ENCODE assay signal across 18 mouse cellular contexts in the genomic region with DNA sequence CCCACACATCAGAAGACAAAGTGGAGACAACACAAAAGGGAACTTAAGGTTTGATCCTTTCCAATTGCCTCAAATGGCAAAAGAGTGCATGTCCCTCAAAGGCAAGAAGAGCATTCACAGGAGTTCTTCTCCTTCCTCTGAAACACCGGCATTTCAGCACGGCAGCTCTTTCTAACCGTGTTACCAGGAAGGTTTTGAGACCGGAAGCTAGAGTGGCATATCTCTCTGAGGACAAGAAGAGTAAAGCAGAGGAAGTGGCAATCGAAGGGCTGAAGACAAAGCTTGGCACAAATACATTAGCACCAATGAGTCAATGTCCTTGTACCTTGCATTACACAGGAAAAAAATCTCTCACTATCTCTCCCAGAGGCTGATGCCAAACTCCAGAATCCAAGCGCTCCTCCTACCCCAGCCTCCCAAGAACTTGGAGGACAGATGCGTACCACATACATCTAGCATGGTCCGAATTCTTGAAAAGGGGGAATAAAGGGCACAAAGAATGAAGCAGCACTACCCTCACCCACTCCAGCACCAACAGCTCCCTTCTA. TPM values are rescaled to one million over a fixed set of nuclear protein-coding genes. Genes with fewer than 3 reads are reported as not detected.
DNase-seq lines count a peak whose midpoint lies in the region; ATAC-seq and TF ChIP-seq lines count a peak whose summit lies in the region.
"Had no signal": no experiment of that assay in that cellular context is flagged by ENCODE, and none has a peak within 500 bp of the region (broad histone marks: within the 10 kb centered on the region; RNA-seq: fewer than 3 reads in every experiment).

No protein-coding gene starts in this region.

- 32% methylated on average over 8 of the region's 8 CpGs for WGBS in spleen, adult 2 months
- 43% methylated on average over 8 of the region's 8 CpGs for whole genome bisulfite sequencing in liver, postnatal 0 days (ENCODE audit: insufficient replicate concordance)
- 94% methylated on average over 8 of the region's 8 CpGs for WGBS in forebrain, embryonic 16.5 days
- WGBS in kidney, adult 2 months, result 73% methylated on average over 8 of the region's 8 CpGs

- no peak for TF ChIP-seq CTCF in spleen, adult 2 months (IDR thresholded peaks at IDR 0.05; ENCODE audit: extremely low read depth, insufficient read depth, insufficient read length, insufficient replicate concordance)
- no peak for TF ChIP-seq CTCF in liver, postnatal 0 days (IDR thresholded peaks at IDR 0.05; ENCODE audit: low read depth)
- TF ChIP-seq CTCF in kidney, adult 2 months (conservative IDR thresholded peaks at IDR 0.05; ENCODE audit: insufficient read depth, insufficient read length, low read depth, low read length), result no peak

- H3K4me1 ChIP-seq in spleen, adult 2 months (ENCODE audit: control insufficient read depth, insufficient read depth, insufficient read length), result peaks cover 30% of the 10 kb centered on the region
- peaks cover 51% of the 10 kb centered on the region for H3K4me1 ChIP-seq in liver, postnatal 0 days (ENCODE audit: insufficient read depth)
- H3K4me1 ChIP-seq in forebrain, embryonic 16.5 days (replicated peaks; ENCODE audit: control insufficient read depth, insufficient read depth, low read length), result peaks cover 6% of the 10 kb centered on the region; the same call in 1 of the 2 replicates
- H3K4me1 ChIP-seq in kidney, adult 2 months (ENCODE audit: control insufficient read depth, insufficient read depth, low read length), result peaks cover 28% of the 10 kb centered on the region

- no peak for TF ChIP-seq POLR2A in spleen, adult 2 months (IDR thresholded peaks at IDR 0.05; ENCODE audit: low read depth, low read length)
- TF ChIP-seq POLR2A in kidney, adult 2 months (IDR thresholded peaks at IDR 0.05; ENCODE audit: low read depth, low read length), result no peak

- ATAC-seq in liver, postnatal 0 days, result no peak
- ATAC-seq in forebrain, embryonic 16.5 days, result no peak

- H3K4me3 ChIP-seq in spleen, adult 2 months (ENCODE audit: extremely low read depth, insufficient read depth, insufficient read length), result peak overlapping the region; percentile 23; the same call in 1 of the 2 replicates
- no peak overlapping the region for H3K4me3 ChIP-seq in liver, postnatal 0 days (ENCODE audit: low read depth, low read length)
- no peak overlapping the region for H3K4me3 ChIP-seq in forebrain, embryonic 16.5 days (replicated peaks; ENCODE audit: low read length)
- no peak overlapping the region for H3K4me3 ChIP-seq in kidney, adult 2 months (ENCODE audit: insufficient read depth, low read depth, low read length)
- H3K4me3 ChIP-seq: embryonic facial prominence, embryonic 12.5 days; forebrain, embryonic 10.5 days; lung, embryonic 15.5 days; stomach, embryonic 15.5 days had no signal

- peak overlapping the region; percentile 38 for H3K4me2 ChIP-seq in liver, postnatal 0 days (ENCODE audit: low read depth, low read length)
- H3K4me2 ChIP-seq in forebrain, embryonic 16.5 days (ENCODE audit: low read length), result no peak overlapping the region
- H3K4me2 ChIP-seq: embryonic facial prominence, embryonic 12.5 days; lung, embryonic 15.5 days; stomach, embryonic 15.5 days had no signal

- H3K9me3 ChIP-seq in liver, postnatal 0 days (ENCODE audit: low read length), result no peaks in the 10 kb centered on the region
- no peaks in the 10 kb centered on the region for H3K9me3 ChIP-seq in forebrain, embryonic 16.5 days (ENCODE audit: control insufficient read depth, low read length)
- H3K9me3 ChIP-seq: embryonic facial prominence, embryonic 12.5 days; forebrain, embryonic 10.5 days; G1E; lung, embryonic 15.5 days; stomach, embryonic 15.5 days had no signal

- TF ChIP-seq EP300 in liver, postnatal 0 days (IDR thresholded peaks at IDR 0.05; ENCODE audit: low read depth), result no peak

- H3K27ac ChIP-seq in spleen, adult 2 months (ENCODE audit: insufficient read depth, low read length), result peak overlapping the region; percentile 66
- 0 out of 2 replicates have a peak overlapping the region, but pooled peaks have one; percentile 29 for H3K27ac ChIP-seq in liver, postnatal 0 days (ENCODE audit: low read depth)
- H3K27ac ChIP-seq in forebrain, embryonic 16.5 days (ENCODE audit: low read length), result no peak overlapping the region
- no peak overlapping the region for H3K27ac ChIP-seq in kidney, adult 2 months (ENCODE audit: insufficient read depth, low read depth, low read length)
- H3K27ac ChIP-seq: embryonic facial prominence, embryonic 12.5 days; forebrain, embryonic 10.5 days; lung, embryonic 15.5 days; stomach, embryonic 15.5 days had no signal

- peak; percentile 35 for DNase-seq in adrenal gland, postnatal 14 days
- DNase-seq in adrenal gland, postnatal 4 days (ENCODE audit: low spot score in 2 of 2), result no peak
- peak in 1 of 2 experiments; percentile 26 for DNase-seq in spleen, adult 2 months (ENCODE audit: low read depth in 1 of 2, low spot score in 2 of 2)
- DNase-seq in spleen, postnatal 14 days (ENCODE audit: low spot score in 2 of 2), result no peak
- no peak for DNase-seq in liver, postnatal 0 days
- DNase-seq in thymus, postnatal 36 days, result peak; percentile 46 to 53
- DNase-seq in kidney, adult 2 months, result no peak
- DNase-seq: cerebellum, adult 9-10 months; kidney, adult 11 months; kidney, postnatal 25 days; layer of hippocampus, postnatal 36 days; right cerebral cortex, postnatal 25 days had no signal

- H3K27me3 ChIP-seq in spleen, adult 2 months (ENCODE audit: control insufficient read depth, insufficient read depth, low read length), result peaks cover 2% of the 10 kb centered on the region; the same call in 1 of the 2 replicates
- no peaks in the 10 kb centered on the region for H3K27me3 ChIP-seq in liver, postnatal 0 days (ENCODE audit: insufficient read depth, low read length)
- 0 out of 2 replicates have a peak, but pooled peaks cover 3% of the 10 kb centered on the region for H3K27me3 ChIP-seq in forebrain, embryonic 16.5 days (replicated peaks; ENCODE audit: control insufficient read depth, insufficient read depth, low read length)
- H3K27me3 ChIP-seq in kidney, adult 2 months (replicated peaks; ENCODE audit: control insufficient read depth, insufficient read depth, low read length), result no peaks in the 10 kb centered on the region
- H3K27me3 ChIP-seq: embryonic facial prominence, embryonic 12.5 days; lung, embryonic 15.5 days; stomach, embryonic 15.5 days had no signal

- H3K36me3 ChIP-seq in spleen, adult 2 months (ENCODE audit: control insufficient read depth, insufficient read depth, low read length), result no peaks in the 10 kb centered on the region
- no peaks in the 10 kb centered on the region for H3K36me3 ChIP-seq in liver, postnatal 0 days (replicated peaks; ENCODE audit: insufficient read depth, low read length)
- H3K36me3 ChIP-seq in forebrain, embryonic 16.5 days (ENCODE audit: control insufficient read depth, insufficient read depth), result no peaks in the 10 kb centered on the region
- no peaks in the 10 kb centered on the region for H3K36me3 ChIP-seq in kidney, adult 2 months (ENCODE audit: control insufficient read depth, insufficient read depth, low read length)
- H3K36me3 ChIP-seq: embryonic facial prominence, embryonic 12.5 days; forebrain, embryonic 10.5 days; lung, embryonic 15.5 days; stomach, embryonic 15.5 days had no signal

- H3K9ac ChIP-seq in liver, postnatal 0 days (replicated peaks), result no peak overlapping the region; the same call in 1 of the 2 replicates
- no peak overlapping the region for H3K9ac ChIP-seq in forebrain, embryonic 16.5 days (replicated peaks; ENCODE audit: low read depth, low read length)
- H3K9ac ChIP-seq: embryonic facial prominence, embryonic 12.5 days; lung, embryonic 15.5 days; stomach, embryonic 15.5 days had no signal

RNA-seq across cellular contexts. Expression of a gene that starts 4.3 kb away (rescaled TPM):
- 116 and 125 TPM in 2 replicates for total RNA-seq in adrenal gland, postnatal 14 days (2021)
- total RNA-seq in adrenal gland, postnatal 4 days (2021), result 100 to 1,000 TPM; 120 to 122 TPM
- 63.9 and 69.0 TPM in 2 replicates for polyA plus RNA-seq in spleen, adult 2 months (2012; rRNA removed)
- polyA plus RNA-seq in liver, postnatal 0 days (2015; fragmentation: Nextera tagmentation; extraction: Ambion mirVana), result 33.9 and 51.2 TPM in 2 replicates
- polyA plus RNA-seq in forebrain, embryonic 16.5 days (2015; fragmentation: Nextera tagmentation; extraction: Ambion mirVana), result 61.5 and 61.6 TPM in 2 replicates
- polyA plus RNA-seq in kidney, adult 2 months (2012; rRNA removed), result 38.5 and 46.5 TPM in 2 replicates

Comparison
In these comparisons a context has a peak if more than half of its experiments do, and no peak if none do; other contexts are left out.
1. DNase-seq: peak in adrenal gland, postnatal 14 days (single experiment) and thymus, postnatal 36 days (2 of 2); none in adrenal gland, postnatal 4 days (0 of 2), spleen, postnatal 14 days (0 of 2), liver, postnatal 0 days (single experiment) and kidney, adult 2 months (single experiment).
2. H3K27ac ChIP-seq: peak in spleen, adult 2 months (single experiment) and liver, postnatal 0 days (single experiment); none in forebrain, embryonic 16.5 days (single experiment) and kidney, adult 2 months (single experiment).